Mouse (Mus musculus) embryonic facial prominence, embryonic 14.5 days (tissue): ENCODE results near the gene Strip2. TPM values are rescaled to one million over a fixed set of nuclear protein-coding genes. Genes with fewer than 3 reads are reported as not detected.

Experiments
- ATAC-seq: fragments of 200-750 bp; cut with Nextera tagmentation; 2 replicates; pipeline ENCODE4 v1.8.0; 2017; ENCODE audit warnings: low read depth, moderate number of reproducible peaks, moderate TSS enrichment
- DNase-seq: peaks from one replicate; pipeline ENCODE4 v3.0.0-alpha.2; 2015; ENCODE audit warnings: low spot score
- H3K27ac ChIP-seq: fragments of 300-500 bp; sonication (generic); replicated peaks from 2 replicates; pipeline ENCODE4 v1.5.1; 2014; ENCODE audit warnings: low read depth, mild to moderate bottlenecking, low read length, moderate library complexity
- H3K27me3 ChIP-seq: fragments of 300-500 bp; sonication (generic); replicated peaks from 2 replicates; pipeline ENCODE4 v1.6.1; 2014; ENCODE audit warnings: low read length; ENCODE audit not compliant: control insufficient read depth, insufficient read depth
- H3K36me3 ChIP-seq: fragments of 300-500 bp; sonication (generic); 2 replicates; pipeline ENCODE4 v1.6.1; 2014; ENCODE audit warnings: low read length, mixed read lengths; ENCODE audit not compliant: control insufficient read depth, insufficient read depth
- H3K4me1 ChIP-seq: fragments of 300-500 bp; sonication (generic); 2 replicates; pipeline ENCODE4 v1.6.1; 2014; ENCODE audit warnings: antibody characterized with exemption, low read length; ENCODE audit not compliant: control insufficient read depth, insufficient read depth
- H3K4me2 ChIP-seq: fragments of 300-500 bp; sonication (generic); 2 replicates; pipeline ENCODE4 v1.6.1; 2014; ENCODE audit warnings: low read depth, mild to moderate bottlenecking, low read length, moderate library complexity, mixed read lengths
- H3K4me3 ChIP-seq: fragments of 300-500 bp; sonication (generic); 2 replicates; pipeline ENCODE4 v1.5.1; 2014; ENCODE audit warnings: low read depth, mild to moderate bottlenecking, low read length
- H3K9ac ChIP-seq: fragments of 300-500 bp; sonication (generic); 2 replicates; pipeline ENCODE4 v1.6.1; 2014; ENCODE audit warnings: low read depth, mild to moderate bottlenecking, low read length, moderate library complexity, mixed read lengths
- H3K9me3 ChIP-seq: fragments of 300-500 bp; sonication (generic); 2 replicates; pipeline ENCODE4 v1.6.1; 2016; ENCODE audit warnings: low read length; ENCODE audit not compliant: control insufficient read depth
- WGBS: fragments of 180-500 bp; shearing (Covaris S2); extraction: QIAGEN DNeasy Blood & Tissue Kit; methylation state at CpG from one replicate; pipeline ENCODE4 v1.1.7; 2014; 5-methylcytosine and 5-hydroxymethylcytosine counted together
- polyA plus RNA-seq: library from polyadenylated mRNA; unstranded; fragments of >200 nt; fragmentation: Nextera tagmentation; extraction: Ambion mirVana; gene quantifications from 2 replicates; pipeline ENCODE4 v1.2.1, GENCODE M21; 2014

The Strip2 gene
- polyA plus RNA-seq, result 0.77 and 1.5 TPM in 2 replicates

DNA sequence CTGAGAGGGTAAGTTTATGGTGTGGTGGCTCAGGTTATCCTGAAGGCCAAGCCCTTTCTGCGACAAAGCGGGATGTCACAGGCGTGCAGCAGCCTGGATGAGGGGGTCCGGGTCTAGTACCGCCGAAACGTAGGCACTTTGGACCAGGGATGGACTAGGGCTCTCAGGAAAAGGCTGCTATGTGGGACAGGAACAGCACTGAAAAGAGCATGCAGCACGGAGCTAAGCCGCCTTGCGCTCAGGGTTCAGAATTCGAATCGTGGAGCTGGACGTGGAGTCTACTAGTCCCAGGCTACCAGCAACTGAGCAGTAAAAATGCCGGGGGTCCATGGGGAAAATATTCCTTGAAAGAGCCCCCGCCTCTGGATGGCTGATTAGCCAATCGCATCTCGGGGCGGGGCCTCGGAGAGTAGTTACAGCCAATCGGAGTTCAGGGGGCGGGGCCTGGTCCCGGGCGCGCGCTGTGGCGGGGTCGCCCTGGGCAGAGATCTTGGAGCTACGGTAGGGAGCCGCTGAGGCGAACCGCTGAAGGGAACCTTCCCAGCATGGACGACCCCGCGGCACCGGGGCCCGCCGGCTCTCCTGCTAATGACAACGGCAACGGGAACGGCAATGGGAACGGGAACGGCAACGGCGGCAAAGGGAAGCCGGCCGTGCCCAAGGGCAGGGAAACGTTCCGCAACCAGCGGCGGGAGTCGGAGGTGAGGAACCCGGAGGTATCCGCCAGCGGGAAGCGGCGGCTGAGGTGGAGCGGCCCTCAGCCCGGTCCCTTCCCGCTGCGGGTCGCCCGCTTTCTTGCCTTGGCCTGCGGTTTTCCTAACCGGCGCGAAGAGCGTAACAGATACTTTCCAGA, at the start of gene Strip2:
Gene Strip2 (plus strand): TSS at position 483 of the 853 bp plus-strand sequence.
- Histone ChIP-seq H3K4me2 (peak within 1 kb of the TSS; percentile 95), H3K27ac (no peak within 1 kb of the TSS), H3K27me3 (peaks cover 13% of the 10 kb centered on the region), H3K4me3 (peak within 1 kb of the TSS; percentile 75), H3K9me3 (no peaks in the 10 kb centered on the region), H3K4me1 (peaks cover 4% of the 10 kb centered on the region; the same call in 1 of the 2 replicates), H3K9ac (peak within 1 kb of the TSS; percentile 64), H3K36me3 (no peaks in the 10 kb centered on the region)
- DNase-seq (peak; percentile 97), ATAC-seq (peak; percentile 99)
- WGBS, result 2% methylated on average over 53 of the region's 67 CpGs

- peaks cover 12% of the 10 kb centered on the region for H3K36me3 ChIP-seq
- WGBS, result 54% methylated on average over 2 of the region's 2 CpGs
- no peaks in the 10 kb centered on the region for H3K9me3 ChIP-seq
- no peak for DNase-seq
- no peaks in the 10 kb centered on the region for H3K27me3 ChIP-seq
- H3K4me3 ChIP-seq, result no peak overlapping the region
- no peak overlapping the region for H3K9ac ChIP-seq
- H3K4me1 ChIP-seq, result no peaks in the 10 kb centered on the region
- ATAC-seq, result no peak
- no peak overlapping the region for H3K27ac ChIP-seq
- H3K4me2 ChIP-seq, result no peak overlapping the region
Observed at GRCm38 (mm10) chr6:29868341-29868895, 48.4 kb upstream of the Strip2 start.

- no peaks in the 10 kb centered on the region for H3K9me3 ChIP-seq
- H3K36me3 ChIP-seq, result peaks cover 11% of the 10 kb centered on the region; the same call in 1 of the 2 replicates
- no peak for DNase-seq
- WGBS, result 81% methylated on average over 2 of the region's 2 CpGs
- no peaks in the 10 kb centered on the region for H3K4me1 ChIP-seq
- no peak overlapping the region for H3K4me3 ChIP-seq
- no peak for ATAC-seq
- H3K9ac ChIP-seq, result no peak overlapping the region
- no peaks in the 10 kb centered on the region for H3K27me3 ChIP-seq
- no peak overlapping the region for H3K4me2 ChIP-seq
- no peak overlapping the region for H3K27ac ChIP-seq
Observed at GRCm38 (mm10) chr6:29873654-29874053, 43.2 kb upstream of the Strip2 start.

DNA sequence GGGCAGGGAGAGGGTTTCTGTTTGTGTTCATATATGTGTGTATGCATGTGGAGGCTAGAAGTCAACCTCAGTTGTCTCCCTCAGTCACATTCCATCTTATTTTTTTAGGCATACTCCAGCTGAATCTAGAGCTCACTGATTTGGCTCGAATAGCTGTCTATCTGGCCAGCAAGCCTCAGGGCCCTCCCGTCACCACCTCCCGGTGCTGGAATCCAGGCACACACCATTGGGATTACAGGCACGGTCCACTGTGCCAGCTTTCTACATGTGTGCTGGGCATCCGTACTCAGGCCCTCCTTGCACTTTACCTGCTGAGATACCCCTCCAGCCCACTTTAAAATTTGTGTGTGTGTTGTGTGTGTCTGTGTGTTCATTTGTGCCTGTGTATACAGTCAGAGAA, 41.2 kb upstream of the Strip2 start:
- H3K27ac ChIP-seq, result no peak overlapping the region
- H3K36me3 ChIP-seq, result peaks cover 13% of the 10 kb centered on the region; the same call in 1 of the 2 replicates
- no peak overlapping the region for H3K9ac ChIP-seq
- no peak overlapping the region for H3K4me3 ChIP-seq
- no peaks in the 10 kb centered on the region for H3K4me1 ChIP-seq
- no peak overlapping the region for H3K4me2 ChIP-seq
- no peaks in the 10 kb centered on the region for H3K27me3 ChIP-seq
- WGBS, result 76% methylated on average over 5 of the region's 5 CpGs
- no peaks in the 10 kb centered on the region for H3K9me3 ChIP-seq
- no peak for ATAC-seq
- no peak for DNase-seq

GRCm38 (mm10) chr6:29876782-29877181, 40.0 kb upstream of the Strip2 start:
- Histone ChIP-seq H3K4me2 (no peak overlapping the region), H3K36me3 (peaks cover 8% of the 10 kb centered on the region; the same call in 1 of the 2 replicates), H3K4me1 (no peaks in the 10 kb centered on the region), H3K4me3 (no peak overlapping the region), H3K9me3 (no peaks in the 10 kb centered on the region), H3K9ac (no peak overlapping the region), H3K27ac (no peak overlapping the region), H3K27me3 (no peaks in the 10 kb centered on the region)
- 77% methylated on average over 4 of the region's 4 CpGs for WGBS
- ATAC-seq (no peak), DNase-seq (no peak)

- Histone ChIP-seq H3K27me3 (no peaks in the 10 kb centered on the region), H3K4me1 (no peaks in the 10 kb centered on the region), H3K9me3 (no peaks in the 10 kb centered on the region), H3K36me3 (peaks cover 8% of the 10 kb centered on the region; the same call in 1 of the 2 replicates), H3K4me3 (no peak overlapping the region), H3K27ac (no peak overlapping the region), H3K9ac (no peak overlapping the region), H3K4me2 (no peak overlapping the region)
- ATAC-seq, result no peak
- DNase-seq, result no peak
Observed at GRCm38 (mm10) chr6:29879579-29879978, 37.2 kb upstream of the Strip2 start.

DNA sequence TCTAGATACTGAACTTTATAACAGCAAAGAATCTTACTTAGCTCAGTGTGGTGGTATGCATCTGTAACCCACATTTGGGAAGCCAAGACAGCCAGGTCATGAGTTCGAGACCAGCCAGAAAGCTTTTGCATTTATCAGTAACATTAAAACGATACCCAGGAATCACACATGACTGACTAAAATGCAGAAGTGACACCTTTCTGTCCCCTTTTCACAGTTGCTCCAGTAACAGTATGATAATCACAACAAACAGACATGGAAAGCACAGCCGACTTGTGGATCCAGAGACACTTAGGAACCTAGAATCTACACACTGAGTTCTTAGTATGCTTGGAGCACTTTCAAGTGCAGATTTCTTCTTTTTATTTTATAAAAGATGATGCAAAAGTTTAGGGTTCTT, 36.0 kb upstream of the Strip2 start:
- Histone ChIP-seq H3K27ac (no peak overlapping the region), H3K9me3 (no peaks in the 10 kb centered on the region), H3K4me3 (no peak overlapping the region), H3K4me2 (no peak overlapping the region), H3K4me1 (no peaks in the 10 kb centered on the region), H3K36me3 (peaks cover 8% of the 10 kb centered on the region; the same call in 1 of the 2 replicates), H3K9ac (no peak overlapping the region), H3K27me3 (no peaks in the 10 kb centered on the region)
- ATAC-seq, result no peak
- 90% methylated on average over 3 of the region's 3 CpGs for WGBS
- no peak for DNase-seq

GRCm38 (mm10) chr6:29881936-29882335, 34.9 kb upstream of the Strip2 start:
- Histone ChIP-seq H3K9me3 (no peaks in the 10 kb centered on the region), H3K4me1 (no peaks in the 10 kb centered on the region), H3K36me3 (peaks cover 14% of the 10 kb centered on the region; the same call in 1 of the 2 replicates), H3K4me2 (no peak overlapping the region), H3K9ac (no peak overlapping the region), H3K4me3 (no peak overlapping the region), H3K27ac (no peak overlapping the region), H3K27me3 (no peaks in the 10 kb centered on the region)
- WGBS, result 79% methylated on average over 2 of the region's 2 CpGs
- DNase-seq (no peak), ATAC-seq (no peak)
